Mouse (Mus musculus) heart, embryonic 12.5 days (tissue): ENCODE measurements at regions not wholly inside any gene's neighbourhood (a gene's known extent, or its start where the extent isn't known, plus 50 kb on each side); places are given as distances from the start of the nearest gene placed in this dataset.

Source experiments
- ATAC-seq: fragments of 200-750 bp; cut with Nextera tagmentation; 2 replicates; pipeline ENCODE4 v1.8.0; 2017; ENCODE audit warnings: moderate TSS enrichment, moderate library complexity; ENCODE audit not compliant: insufficient number of reproducible peaks, low FRiP score
- H3K27ac ChIP-seq: fragments of 300-500 bp; sonication (generic); 2 replicates; pipeline ENCODE4 v1.5.1; 2016; ENCODE audit warnings: mild to moderate bottlenecking, moderate library complexity; ENCODE audit not compliant: poor library complexity, severe bottlenecking
- H3K27me3 ChIP-seq: fragments of 300-500 bp; sonication (generic); replicated peaks from 2 replicates; pipeline ENCODE4 v1.6.1; 2016; ENCODE audit warnings: mild to moderate bottlenecking, moderate library complexity
- H3K36me3 ChIP-seq: fragments of 300-500 bp; sonication (generic); 2 replicates; pipeline ENCODE4 v1.6.1; 2016; ENCODE audit warnings: mild to moderate bottlenecking, moderate library complexity
- H3K4me1 ChIP-seq: fragments of 300-500 bp; sonication (generic); replicated peaks from 2 replicates; pipeline ENCODE4 v1.6.1; 2016; ENCODE audit warnings: mild to moderate bottlenecking
- H3K4me2 ChIP-seq: fragments of 300-500 bp; sonication (generic); 2 replicates; pipeline ENCODE4 v1.6.1; 2016; ENCODE audit warnings: mild to moderate bottlenecking, moderate library complexity
- H3K4me3 ChIP-seq: fragments of 300-500 bp; sonication (generic); 2 replicates; pipeline ENCODE4 v1.5.1; 2016; ENCODE audit warnings: mild to moderate bottlenecking
- H3K9ac ChIP-seq: fragments of 300-500 bp; sonication (generic); 2 replicates; pipeline ENCODE4 v1.6.1; 2016; ENCODE audit warnings: mild to moderate bottlenecking, moderate library complexity
- H3K9me3 ChIP-seq: fragments of 300-500 bp; sonication (generic); replicated peaks from 2 replicates; pipeline ENCODE4 v1.6.1; 2016; ENCODE audit warnings: mild to moderate bottlenecking, moderate library complexity
- WGBS: fragments of 180-500 bp; shearing (Covaris S2); methylation state at CpG from one replicate; pipeline ENCODE4 v1.1.7; 2016; 5-methylcytosine and 5-hydroxymethylcytosine counted together

- Histone ChIP-seq H3K9ac (no peak overlapping the region), H3K27me3 (no peaks in the 10 kb centered on the region), H3K4me1 (peaks cover 7% of the 10 kb centered on the region; the same call in 1 of the 2 replicates), H3K27ac (no peak overlapping the region), H3K4me3 (no peak overlapping the region), H3K4me2 (no peak overlapping the region), H3K9me3 (no peaks in the 10 kb centered on the region), H3K36me3 (no peaks in the 10 kb centered on the region)
- no peak for ATAC-seq
- 64% methylated on average over 5 of the region's 5 CpGs for WGBS
Observed at GRCm38 (mm10) chr9:101445764-101446163, 194.2 kb upstream of the Ppp2r3a start.

- Histone ChIP-seq H3K36me3 (no peaks in the 10 kb centered on the region), H3K9ac (no peak overlapping the region), H3K4me3 (no peak overlapping the region), H3K4me1 (peaks cover 7% of the 10 kb centered on the region; the same call in 1 of the 2 replicates), H3K27me3 (no peaks in the 10 kb centered on the region), H3K9me3 (no peaks in the 10 kb centered on the region), H3K27ac (no peak overlapping the region), H3K4me2 (no peak overlapping the region)
- ATAC-seq = no peak
- WGBS = 77% methylated on average over 1 of the region's 1 CpGs
Observed at GRCm38 (mm10) chr9:101445293-101445692, 193.7 kb upstream of the Ppp2r3a start.

- H3K27ac ChIP-seq = no peak overlapping the region
- ATAC-seq = no peak
- WGBS = 87% methylated on average over 6 of the region's 6 CpGs
Observed at GRCm38 (mm10) chr9:101439856-101440255, 188.3 kb upstream of the Ppp2r3a start.

DNA sequence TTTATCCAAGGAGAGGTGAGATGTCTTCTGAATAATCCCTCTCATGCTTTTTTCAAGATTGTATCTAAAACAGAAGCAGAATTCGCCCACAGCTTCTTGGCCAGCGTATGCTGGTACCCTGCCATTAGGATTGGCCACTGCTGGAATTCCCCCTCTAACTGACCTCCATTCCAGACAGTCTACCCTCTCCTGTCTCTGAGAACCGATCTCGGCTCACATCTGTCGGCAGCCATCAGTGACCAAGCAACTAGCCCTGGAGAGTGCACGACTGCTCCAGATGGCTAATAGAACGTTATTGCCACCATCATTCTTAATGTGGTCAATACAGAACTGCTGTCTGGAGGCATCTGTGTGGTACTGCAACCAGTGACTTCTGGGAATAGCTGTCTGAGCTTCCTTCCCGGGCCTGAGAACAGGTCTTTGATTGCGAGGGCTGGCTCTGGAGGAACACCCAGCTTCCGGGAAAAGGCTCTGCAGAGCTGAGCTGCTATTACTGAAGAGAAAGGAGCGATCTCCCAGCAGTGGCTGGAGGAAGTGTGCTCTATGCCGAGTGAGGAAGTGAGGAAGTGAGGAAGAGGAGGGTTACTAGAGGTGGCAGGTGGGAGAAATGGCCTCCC lies 187.1 kb upstream of the Ppp2r3a start:
- no peak for ATAC-seq
- Histone ChIP-seq H3K9ac (no peak overlapping the region), H3K27me3 (no peaks in the 10 kb centered on the region), H3K4me1 (0 out of 2 replicates have a peak, but pooled peaks cover 3% of the 10 kb centered on the region), H3K9me3 (no peaks in the 10 kb centered on the region), H3K27ac (no peak overlapping the region), H3K4me3 (no peak overlapping the region), H3K4me2 (no peak overlapping the region), H3K36me3 (no peaks in the 10 kb centered on the region)
- 61% methylated on average over 12 of the region's 12 CpGs for WGBS

More at GRCm38 (mm10) chr9:101439856-101440255, 188.3 kb upstream of the Ppp2r3a start:
- H3K4me2 ChIP-seq = no peak overlapping the region
- no peak overlapping the region for H3K9ac ChIP-seq
- H3K27me3 ChIP-seq = no peaks in the 10 kb centered on the region
- H3K4me1 ChIP-seq = 0 out of 2 replicates have a peak, but pooled peaks cover 3% of the 10 kb centered on the region
- H3K4me3 ChIP-seq = no peak overlapping the region
- no peaks in the 10 kb centered on the region for H3K9me3 ChIP-seq
- no peaks in the 10 kb centered on the region for H3K36me3 ChIP-seq

- Histone ChIP-seq H3K27me3 (no peaks in the 10 kb centered on the region), H3K27ac (no peak overlapping the region), H3K9me3 (no peaks in the 10 kb centered on the region), H3K4me3 (no peak overlapping the region), H3K4me1 (0 out of 2 replicates have a peak, but pooled peaks cover 7% of the 10 kb centered on the region), H3K4me2 (no peak overlapping the region), H3K36me3 (no peaks in the 10 kb centered on the region), H3K9ac (no peak overlapping the region)
- no peak for ATAC-seq
- 75% methylated on average over 12 of the region's 12 CpGs for WGBS
Observed at GRCm38 (mm10) chr9:101424974-101425670, 173.5 kb upstream of the Ppp2r3a start.

DNA sequence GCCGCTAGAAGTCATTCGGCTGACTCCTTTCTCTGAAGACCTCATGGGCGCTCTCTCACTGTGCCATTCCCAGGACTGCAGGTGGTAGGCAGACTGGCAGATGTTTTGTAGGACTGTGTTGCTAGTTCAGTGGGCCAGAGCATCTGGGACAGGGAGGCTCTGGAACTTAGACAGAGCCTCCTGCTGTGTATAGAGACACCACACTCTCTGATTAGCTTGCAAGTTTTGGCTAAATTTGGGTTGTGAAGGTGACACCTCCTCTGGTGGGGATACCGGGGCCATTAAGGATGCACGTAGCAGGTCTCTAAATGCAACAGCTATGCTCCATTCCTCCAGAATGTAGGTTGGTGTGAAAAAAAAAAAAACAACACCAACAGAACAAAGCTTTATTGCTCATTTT lies 171.4 kb upstream of the Ppp2r3a start:
- no peaks in the 10 kb centered on the region for H3K9me3 ChIP-seq
- no peak overlapping the region for H3K9ac ChIP-seq
- ATAC-seq = no peak
- H3K4me2 ChIP-seq = no peak overlapping the region
- WGBS = 85% methylated on average over 5 of the region's 5 CpGs
- H3K4me1 ChIP-seq = 0 out of 2 replicates have a peak, but pooled peaks cover 7% of the 10 kb centered on the region
- no peak overlapping the region for H3K27ac ChIP-seq
- H3K27me3 ChIP-seq = no peaks in the 10 kb centered on the region
- H3K4me3 ChIP-seq = no peak overlapping the region
- H3K36me3 ChIP-seq = no peaks in the 10 kb centered on the region

- Histone ChIP-seq H3K4me2 (no peak overlapping the region), H3K27ac (no peak overlapping the region), H3K9ac (no peak overlapping the region), H3K27me3 (no peaks in the 10 kb centered on the region), H3K4me1 (0 out of 2 replicates have a peak, but pooled peaks cover 7% of the 10 kb centered on the region), H3K36me3 (no peaks in the 10 kb centered on the region), H3K4me3 (no peak overlapping the region), H3K9me3 (no peaks in the 10 kb centered on the region)
- 42% methylated on average over 11 of the region's 11 CpGs for WGBS
- ATAC-seq = no peak
Observed at GRCm38 (mm10) chr9:101422006-101422405, 170.4 kb upstream of the Ppp2r3a start.

- Histone ChIP-seq H3K27ac (no peak overlapping the region), H3K9me3 (no peaks in the 10 kb centered on the region), H3K4me2 (no peak overlapping the region), H3K9ac (no peak overlapping the region), H3K27me3 (no peaks in the 10 kb centered on the region), H3K4me1 (0 out of 2 replicates have a peak, but pooled peaks cover 7% of the 10 kb centered on the region), H3K36me3 (no peaks in the 10 kb centered on the region), H3K4me3 (no peak overlapping the region)
- WGBS = 86% methylated on average over 7 of the region's 7 CpGs
- ATAC-seq = no peak
Observed at GRCm38 (mm10) chr9:101421136-101421535, 169.5 kb upstream of the Ppp2r3a start.

DNA sequence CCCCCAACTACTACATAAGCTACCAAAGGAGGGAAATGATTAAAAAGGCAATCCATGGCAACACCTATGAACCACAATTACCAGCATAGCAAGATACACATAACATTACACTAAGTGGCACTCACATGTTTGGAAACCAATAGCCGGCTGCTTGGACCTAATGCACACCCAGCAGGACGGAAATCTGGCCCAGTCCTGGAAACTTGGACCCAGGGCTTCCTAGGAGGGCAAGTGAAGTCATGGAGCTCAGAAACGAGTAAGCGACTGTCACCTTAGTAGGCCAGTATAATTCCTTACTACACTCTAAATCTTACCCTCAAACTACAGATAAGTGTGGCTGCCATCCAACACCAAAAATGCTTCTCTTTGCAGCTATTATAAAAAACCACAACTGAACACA lies 168.6 kb upstream of the Ppp2r3a start:
- H3K4me3 ChIP-seq = no peak overlapping the region
- no peaks in the 10 kb centered on the region for H3K27me3 ChIP-seq
- H3K9me3 ChIP-seq = no peaks in the 10 kb centered on the region
- H3K4me2 ChIP-seq = no peak overlapping the region
- 0 out of 2 replicates have a peak, but pooled peaks cover 7% of the 10 kb centered on the region for H3K4me1 ChIP-seq
- no peak overlapping the region for H3K27ac ChIP-seq
- H3K9ac ChIP-seq = no peak overlapping the region
- ATAC-seq = no peak
- 83% methylated on average over 4 of the region's 4 CpGs for WGBS
- no peaks in the 10 kb centered on the region for H3K36me3 ChIP-seq

DNA sequence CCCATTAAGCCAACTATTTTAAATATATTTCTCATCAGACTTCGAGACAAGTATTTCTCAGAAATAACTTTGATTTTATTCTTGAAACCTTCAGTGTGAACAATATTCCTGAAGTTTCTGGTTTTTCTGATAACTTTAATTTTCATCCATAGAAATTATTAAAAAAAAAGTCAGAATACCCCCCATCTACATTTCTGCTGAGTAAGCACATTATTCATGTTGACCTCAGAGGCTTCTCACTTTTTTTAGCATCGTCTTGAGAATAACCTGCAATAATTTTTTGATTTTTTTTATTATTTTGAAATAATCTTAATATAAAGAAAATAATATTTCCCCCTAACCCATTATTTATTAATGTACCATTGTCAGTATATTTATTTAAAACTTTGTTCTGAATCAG lies 166.1 kb upstream of the Ppp2r3a start:
- H3K27me3 ChIP-seq = no peaks in the 10 kb centered on the region
- no peaks in the 10 kb centered on the region for H3K9me3 ChIP-seq
- 0 out of 2 replicates have a peak, but pooled peaks cover 7% of the 10 kb centered on the region for H3K4me1 ChIP-seq
- no peak overlapping the region for H3K4me2 ChIP-seq
- ATAC-seq = no peak
- WGBS = 77% methylated on average over 2 of the region's 2 CpGs
- H3K27ac ChIP-seq = no peak overlapping the region
- H3K4me3 ChIP-seq = no peak overlapping the region
- no peak overlapping the region for H3K9ac ChIP-seq
- no peaks in the 10 kb centered on the region for H3K36me3 ChIP-seq

DNA sequence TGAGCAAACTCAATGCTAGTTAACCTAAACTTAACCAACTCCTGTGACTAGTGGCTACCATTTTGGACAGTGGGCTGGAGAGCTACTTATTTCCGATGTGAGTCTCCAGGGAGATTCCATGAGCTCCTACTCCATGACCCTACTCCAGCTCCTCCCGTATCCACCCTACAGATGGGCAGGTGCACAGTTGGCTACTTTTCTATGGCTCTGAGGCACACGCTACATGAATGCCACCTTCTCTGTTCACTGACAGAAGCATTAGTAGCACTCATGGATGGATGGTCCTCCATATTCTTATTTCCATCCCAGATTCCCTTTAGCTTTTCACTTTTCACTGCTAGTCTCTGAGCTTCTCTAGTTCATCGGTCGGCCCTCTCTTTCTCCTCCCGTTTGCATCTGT lies 164.7 kb upstream of the Ppp2r3a start:
- Histone ChIP-seq H3K36me3 (no peaks in the 10 kb centered on the region), H3K27ac (no peak overlapping the region), H3K27me3 (no peaks in the 10 kb centered on the region), H3K4me1 (no peaks in the 10 kb centered on the region), H3K9ac (no peak overlapping the region), H3K4me2 (no peak overlapping the region), H3K4me3 (no peak overlapping the region), H3K9me3 (no peaks in the 10 kb centered on the region)
- 94% methylated on average over 6 of the region's 6 CpGs for WGBS
- no peak for ATAC-seq
